Mouse (Mus musculus) cortical plate, adult 2 months (tissue): ENCODE measurements around the gene Ube2h. TPM values are rescaled to one million over a fixed set of nuclear protein-coding genes. Genes with fewer than 3 reads are reported as not detected.
"Not testable (repeated sequence)": the region's sequence is repeated elsewhere in the genome, so short reads cannot be mapped to it uniquely, and the experiment has no call there.

ENCODE experiments used
- H3K27ac ChIP-seq: fragments of 200-500 bp; 2 replicates; pipeline ENCODE4 v1.5.1; 2012; ENCODE audit warnings: low read length, control low read depth, inconsistent platforms; ENCODE audit not compliant: insufficient read depth
- H3K4me1 ChIP-seq: fragments of 200-500 bp; 2 replicates; pipeline ENCODE4 v1.6.1; 2011; ENCODE audit warnings: low read length; ENCODE audit not compliant: control insufficient read depth, insufficient read depth
- H3K4me3 ChIP-seq: fragments of 200-500 bp; 2 replicates; pipeline ENCODE4 v1.5.1; 2011; ENCODE audit warnings: mild to moderate bottlenecking, low read length, control low read depth; ENCODE audit not compliant: insufficient read depth
- CTCF ChIP-seq: fragments of 200-500 bp; IDR thresholded peaks from 2 replicates; pipeline ENCODE4 v1.5.1; 2011; ENCODE audit warnings: mild to moderate bottlenecking, control low read depth, low read length; ENCODE audit not compliant: insufficient read depth; ENCODE audit errors: extremely low read depth
- POLR2A ChIP-seq: fragments of 200-500 bp; IDR thresholded peaks from 2 replicates; pipeline ENCODE4 v1.6.1; 2011; ENCODE audit warnings: mild to moderate bottlenecking, low read length, control low read depth; ENCODE audit not compliant: insufficient read depth; ENCODE audit errors: extremely low read depth
- polyA plus RNA-seq: library from polyadenylated mRNA; depleted of rRNA; stranded (reverse); fragments of >200 nt; gene quantifications from 2 replicates; pipeline ENCODE4 v1.2.3, GENCODE M21; 2012

Ube2h gene
- polyA plus RNA-seq, 1 experiment = 72.4 TPM

DNA sequence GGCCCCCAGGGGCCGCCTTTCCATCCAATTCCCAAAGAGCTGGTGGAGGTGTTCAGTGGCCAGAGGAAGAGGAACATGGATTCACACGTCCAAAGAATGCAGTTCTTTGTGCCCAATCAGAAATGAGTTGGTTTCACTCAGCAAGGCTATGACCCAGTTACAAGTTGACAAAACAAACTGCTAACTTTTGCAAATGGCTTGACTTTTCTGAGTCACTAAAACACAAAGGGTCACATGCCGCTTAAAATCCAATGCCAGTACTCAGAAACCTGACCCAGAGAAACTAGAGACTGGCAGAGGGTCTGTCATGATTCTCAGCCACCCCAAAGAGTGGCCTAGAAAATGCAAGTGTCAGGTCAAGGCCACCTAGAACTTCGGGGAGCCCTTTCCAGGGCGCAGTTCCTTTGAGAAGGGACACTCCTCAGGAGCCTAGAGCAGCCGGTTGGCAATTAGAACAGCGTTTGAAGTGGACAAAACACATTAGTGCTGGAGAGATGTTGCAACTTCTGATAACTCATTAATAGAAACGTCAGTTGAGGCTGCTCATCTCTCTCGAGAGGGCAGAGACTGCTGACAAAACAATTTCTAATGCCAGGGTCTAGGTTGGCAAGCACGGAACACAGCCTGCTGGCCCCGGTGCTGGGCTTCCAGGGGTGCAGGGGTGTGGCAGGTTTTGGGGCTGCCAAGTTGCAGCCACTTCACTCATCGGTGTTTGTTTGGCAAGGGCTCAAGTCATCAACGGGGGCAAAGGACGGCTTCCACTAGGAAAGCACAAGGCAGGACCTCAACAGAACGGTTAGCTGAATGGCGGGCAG is 92.5 kb downstream of the Ube2h start:
- TF ChIP-seq CTCF = no peak
- TF ChIP-seq POLR2A = no peak
- Histone ChIP-seq H3K4me1 (no peaks in the 10 kb centered on the region), H3K4me3 (no peak overlapping the region), H3K27ac (no peak overlapping the region)

DNA sequence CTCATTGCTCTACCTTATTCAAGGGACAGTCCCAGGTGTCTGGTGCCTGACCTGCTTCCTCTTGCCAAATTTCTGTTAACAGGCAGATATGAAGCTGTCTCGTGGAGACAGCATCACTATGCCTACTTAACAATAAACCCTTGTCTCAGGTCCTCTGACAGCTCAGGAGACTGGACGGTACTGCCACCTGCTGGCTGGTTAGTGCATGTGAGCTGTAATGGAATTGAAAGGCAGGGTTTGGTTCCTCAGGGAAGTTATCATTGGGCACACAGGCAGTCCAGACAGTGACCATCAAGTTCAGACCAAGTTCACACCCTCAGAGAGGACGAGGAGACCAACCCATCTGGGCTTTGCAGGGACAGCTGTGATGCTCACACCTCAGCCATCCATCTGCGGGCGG is 93.6 kb downstream of the Ube2h start:
- Histone ChIP-seq H3K27ac (no peak overlapping the region), H3K4me1 (no peaks in the 10 kb centered on the region), H3K4me3 (no peak overlapping the region)
- no peak for TF ChIP-seq POLR2A
- peak; percentile 93 for TF ChIP-seq CTCF

DNA sequence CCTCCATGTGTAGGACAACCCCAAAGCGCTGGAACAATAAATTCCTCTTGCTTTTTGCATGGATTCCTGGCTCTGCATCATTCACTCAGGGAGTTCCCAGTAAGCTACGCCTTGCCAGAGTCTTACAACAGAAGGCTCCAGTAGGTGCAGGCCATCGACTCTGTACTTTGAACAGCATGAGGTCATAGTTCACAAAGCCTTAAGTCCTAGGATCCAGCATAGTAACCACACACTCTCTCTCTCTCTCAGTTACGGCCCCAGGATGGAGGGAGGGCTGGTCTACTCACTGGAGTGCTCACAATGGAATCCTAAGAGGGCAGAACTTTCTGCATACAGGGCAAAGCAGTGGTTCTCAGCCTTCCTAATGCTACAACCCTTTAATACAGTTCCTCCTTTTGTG is 95.5 kb downstream of the Ube2h start:
- no peaks in the 10 kb centered on the region for H3K4me1 ChIP-seq
- no peak for TF ChIP-seq POLR2A
- no peak for TF ChIP-seq CTCF
- no peak overlapping the region for H3K4me3 ChIP-seq
- no peak overlapping the region for H3K27ac ChIP-seq

- H3K4me3 ChIP-seq = no peak overlapping the region
Measured at GRCm38 (mm10) chr6:30205587-30206202, 98.6 kb downstream of the Ube2h start.

DNA sequence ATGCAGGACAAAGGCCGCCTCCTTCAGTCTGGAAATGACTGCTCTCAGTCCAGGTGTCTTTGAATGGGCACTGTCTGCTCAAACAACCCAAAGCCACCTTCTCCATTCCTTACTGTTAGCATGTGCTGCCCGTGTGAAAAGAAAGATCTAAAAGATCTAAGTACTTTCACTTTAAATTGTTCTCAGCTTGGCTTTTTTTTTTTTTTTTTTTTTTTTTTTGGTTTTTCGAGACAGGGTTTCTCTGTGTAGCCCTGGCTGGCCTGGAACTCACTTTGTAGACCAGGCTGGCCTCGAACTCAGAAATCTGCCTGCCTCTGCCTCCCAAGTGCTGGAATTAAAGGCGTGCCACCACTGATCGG is 99.2 kb downstream of the Ube2h start:
- not testable (repeated sequence) for H3K4me1 ChIP-seq, H3K4me3 ChIP-seq, H3K27ac ChIP-seq

More at GRCm38 (mm10) chr6:30205587-30206202, 98.6 kb downstream of the Ube2h start:
- no peak overlapping the region for H3K27ac ChIP-seq
- TF ChIP-seq CTCF (peak; percentile 65), POLR2A (no peak)
- H3K4me1 ChIP-seq = no peaks in the 10 kb centered on the region

DNA sequence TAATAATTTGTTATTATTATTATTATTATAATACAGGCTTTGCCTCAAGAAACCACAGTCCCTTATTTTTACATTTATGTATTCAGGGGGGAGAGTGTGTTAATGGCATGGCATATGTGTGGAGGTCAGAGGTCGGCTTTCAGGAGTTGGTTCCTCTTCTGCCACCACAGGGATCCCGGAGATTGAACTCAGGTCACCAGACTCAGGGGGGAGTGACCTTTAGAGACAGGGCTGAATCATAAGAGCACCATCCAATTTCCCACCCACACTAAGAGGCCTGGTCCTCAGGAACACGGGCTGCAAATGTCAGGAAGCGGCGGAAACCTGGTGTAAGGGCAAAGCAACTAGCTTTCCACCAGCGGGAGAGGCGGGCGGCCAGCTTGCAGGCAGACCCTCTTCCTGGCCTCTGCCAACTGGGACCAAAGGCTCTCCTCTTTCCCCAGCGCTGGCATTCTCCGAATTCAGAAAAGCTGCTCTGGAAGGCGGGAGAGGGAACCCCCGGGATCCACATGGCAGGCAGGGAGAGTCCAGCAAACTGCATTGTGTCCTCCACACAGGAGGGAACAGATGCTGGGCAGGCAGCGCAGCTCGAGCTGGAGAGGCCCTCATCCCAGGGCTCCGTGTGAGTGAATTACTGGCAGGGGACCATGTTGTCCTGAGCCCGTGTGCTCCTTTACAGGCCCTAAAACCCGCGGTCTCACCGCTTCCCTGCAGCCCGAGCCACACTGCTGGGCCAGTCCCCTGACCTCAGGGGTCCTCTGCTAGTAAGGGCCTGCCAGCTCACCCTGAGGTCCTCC is 99.8 kb downstream of the Ube2h start:
- no peak overlapping the region for H3K4me3 ChIP-seq
- H3K27ac ChIP-seq = no peak overlapping the region
- no peak for TF ChIP-seq POLR2A
- TF ChIP-seq CTCF = no peak
- no peaks in the 10 kb centered on the region for H3K4me1 ChIP-seq

GRCm38 (mm10) chr6:30196143-30196542 is 108.2 kb downstream of the Ube2h start:
- Histone ChIP-seq H3K4me3 (no peak overlapping the region), H3K27ac (no peak overlapping the region), H3K4me1 (no peaks in the 10 kb centered on the region)
- TF ChIP-seq POLR2A (no peak), CTCF (no peak)

- no peak overlapping the region for H3K27ac ChIP-seq
- no peaks in the 10 kb centered on the region for H3K4me1 ChIP-seq
- H3K4me3 ChIP-seq = no peak overlapping the region
- TF ChIP-seq POLR2A (no peak), CTCF (no peak)
Measured at GRCm38 (mm10) chr6:30195656-30196055, 108.7 kb downstream of the Ube2h start.

GRCm38 (mm10) chr6:30183624-30184023 is 120.7 kb downstream of the Ube2h start:
- no peak overlapping the region for H3K27ac ChIP-seq
- no peak overlapping the region for H3K4me3 ChIP-seq
- H3K4me1 ChIP-seq = no peaks in the 10 kb centered on the region
- TF ChIP-seq CTCF = no peak
- TF ChIP-seq POLR2A = no peak

DNA sequence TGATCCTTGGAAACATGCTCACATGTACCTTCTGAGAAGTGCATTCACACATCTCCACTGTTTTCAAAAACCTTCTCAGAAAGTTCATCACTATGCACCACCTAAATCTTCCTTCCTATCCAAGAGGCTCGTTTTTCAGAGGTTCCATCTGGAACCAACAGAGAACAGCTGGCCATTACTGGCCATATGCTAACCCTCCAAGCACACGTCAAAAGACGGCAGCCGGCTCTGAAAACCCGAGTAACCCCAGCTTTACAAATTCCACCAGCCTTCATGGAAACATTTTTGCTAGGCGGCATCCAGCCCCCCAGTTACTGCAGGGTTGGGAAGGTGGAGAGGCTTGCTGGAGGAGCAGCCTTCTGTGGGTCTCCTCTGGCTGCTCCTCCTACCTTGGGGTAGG is 122.3 kb downstream of the Ube2h start:
- no peak for TF ChIP-seq POLR2A
- no peak for TF ChIP-seq CTCF
- H3K27ac ChIP-seq = no peak overlapping the region
- no peak overlapping the region for H3K4me3 ChIP-seq
- H3K4me1 ChIP-seq = no peaks in the 10 kb centered on the region
